Mouse (Mus musculus) E14TG2a.4 (cell line): ENCODE measurements around the gene Fermt3.

ENCODE experiments used
- CTCF ChIP-seq: conservative IDR thresholded peaks from 2 replicates; pipeline ENCODE4 v1.5.1; 2014; ENCODE audit warnings: low read length
- NANOG ChIP-seq: IDR thresholded peaks from 2 replicates; pipeline ENCODE4 v1.6.1; 2014; ENCODE audit warnings: borderline replicate concordance, low read length, mixed read lengths

DNA sequence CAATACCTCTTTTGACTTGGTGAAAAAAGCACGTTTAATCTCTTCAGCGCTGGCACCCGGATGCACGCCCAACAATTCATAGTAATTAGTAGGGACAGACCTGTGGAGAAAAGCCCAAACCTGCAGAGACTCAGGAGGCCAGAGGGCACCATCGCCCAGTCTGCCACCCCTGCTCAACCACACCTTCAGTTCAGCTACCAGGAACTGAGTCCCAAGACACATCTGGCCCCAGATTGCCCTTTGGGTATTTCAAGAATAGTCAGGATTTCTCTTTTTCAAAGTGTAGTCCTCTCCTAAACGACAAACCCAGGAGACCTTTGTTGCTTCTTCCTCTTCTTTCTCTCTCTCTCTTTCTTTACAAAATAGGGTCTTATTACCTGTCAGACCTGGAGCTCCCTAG lies 28.6 kb downstream of the Fermt3 start:
- TF ChIP-seq CTCF (no peak), NANOG (no peak)
